Mouse (Mus musculus): ENCODE measurements around the gene Sema4a.

Sema4a gene

DNA sequence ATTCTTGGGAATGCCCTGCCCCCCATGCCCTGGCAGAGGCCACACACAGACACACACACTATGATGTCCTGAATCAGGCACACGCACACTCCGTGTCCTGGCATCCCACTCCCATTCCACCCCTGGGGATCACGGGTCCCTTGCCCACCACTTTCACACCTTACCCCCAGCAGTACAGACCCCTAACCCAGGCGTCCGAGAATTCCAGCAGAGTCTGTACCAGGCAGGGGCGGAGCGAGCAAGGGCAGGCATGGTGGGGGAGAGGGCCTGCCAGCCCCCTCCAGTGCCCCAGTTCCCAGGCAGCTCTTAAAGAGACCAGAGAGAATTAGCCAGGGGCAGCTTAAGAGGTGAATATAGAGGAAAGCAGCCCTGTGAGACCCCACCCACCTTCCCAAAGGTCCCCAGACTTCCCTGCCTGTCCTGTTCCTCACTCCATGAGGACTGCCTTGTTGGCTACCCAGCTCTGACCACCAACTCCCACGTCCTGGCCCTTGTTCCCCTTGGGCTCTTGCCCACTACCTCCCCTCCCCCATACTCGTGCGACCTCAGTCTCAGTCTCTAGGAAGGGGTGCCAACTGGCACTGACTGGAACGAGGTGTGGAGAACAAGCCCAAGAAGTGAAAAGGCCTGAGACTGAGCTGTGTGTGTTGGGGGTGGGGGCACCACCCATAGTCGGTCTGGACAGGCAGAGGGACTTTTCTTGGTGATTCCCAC is at the start of gene Sema4a:
Gene Sema4a, minus strand, starts transcription at position 200 of the 714 bp plus-strand sequence.
- no peak for DNase-seq

DNA sequence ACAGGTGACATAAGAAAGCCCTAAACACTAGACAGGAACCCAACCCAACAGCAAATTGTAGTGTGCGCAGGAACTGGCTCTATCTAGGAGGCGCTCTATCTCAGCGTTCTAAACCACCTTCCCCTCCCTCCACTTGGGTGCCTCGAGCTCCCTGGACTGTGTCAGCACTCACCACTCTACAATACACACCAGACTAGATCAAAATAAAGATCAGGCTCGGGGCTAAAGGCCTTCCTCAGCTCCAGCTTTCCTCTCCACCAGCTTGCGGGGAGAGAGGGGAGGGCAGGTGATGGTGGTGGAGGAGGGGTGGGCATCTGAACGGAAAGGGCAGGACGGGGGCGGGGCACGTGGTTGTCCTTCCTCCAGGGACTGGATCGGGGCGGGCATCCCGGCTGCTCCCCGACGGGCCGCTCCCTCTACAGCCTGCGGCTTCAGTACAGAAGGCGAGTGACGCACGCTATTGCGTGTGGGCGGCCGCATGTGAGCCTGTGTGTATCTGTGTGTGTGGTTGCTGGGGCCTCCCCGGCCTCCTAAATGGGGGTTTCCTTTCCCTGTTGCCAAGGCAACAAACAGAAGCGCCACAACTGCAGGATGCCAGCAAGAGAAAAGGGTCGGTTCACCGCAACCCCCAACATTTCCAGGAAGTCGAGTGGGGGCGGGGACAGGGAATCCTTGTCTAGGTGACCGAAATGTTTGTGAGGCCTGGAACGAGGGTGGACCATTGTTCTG is 48.9 kb upstream of the Sema4a start, which contains the start of gene Lmna:
Gene Lmna, minus strand, starts transcription at position 265 of the 729 bp plus-strand sequence.
- DNase-seq: peak; percentile 97

DNA sequence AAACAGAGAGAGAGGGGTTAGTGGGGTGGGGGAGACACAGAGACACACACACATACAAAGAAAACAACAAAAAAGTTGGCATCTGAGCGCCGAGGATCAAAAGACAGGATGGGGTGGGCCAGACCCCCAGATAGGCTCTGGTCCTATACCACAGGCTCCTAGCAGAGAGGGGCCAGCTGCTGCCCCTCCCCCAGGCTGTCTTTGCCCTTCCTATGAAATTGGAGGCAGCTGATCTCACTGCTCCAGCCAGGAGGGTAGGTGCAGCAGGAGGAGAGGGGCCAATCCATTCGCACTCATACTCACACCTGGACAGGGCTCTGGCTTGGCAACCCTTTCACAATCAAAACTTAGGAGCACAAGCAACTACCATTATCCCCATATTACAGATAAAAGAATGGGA is 48.3 kb upstream of the Sema4a start:
- peak; percentile 27 for DNase-seq

DNA sequence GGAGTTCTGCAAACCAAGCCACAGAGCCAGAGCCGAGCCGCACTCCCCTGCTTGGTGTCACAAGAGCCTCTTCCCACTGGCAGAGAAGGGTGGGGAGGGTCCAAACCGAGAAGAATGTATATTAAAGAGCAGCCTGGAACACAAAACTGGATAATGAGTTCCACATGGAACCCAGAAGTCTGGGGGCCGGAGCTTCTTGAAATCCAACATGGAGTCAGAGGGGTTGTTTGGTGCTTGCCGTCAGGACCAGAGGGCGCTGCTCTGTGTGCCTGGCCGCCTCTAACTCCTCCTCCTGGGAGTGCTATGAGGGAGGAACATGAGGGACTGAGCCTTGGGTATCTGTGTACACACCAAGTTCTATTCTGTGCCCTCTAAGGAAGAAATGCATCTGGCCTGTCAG is 44.8 kb upstream of the Sema4a start:
- DNase-seq: peak; percentile 11

DNA sequence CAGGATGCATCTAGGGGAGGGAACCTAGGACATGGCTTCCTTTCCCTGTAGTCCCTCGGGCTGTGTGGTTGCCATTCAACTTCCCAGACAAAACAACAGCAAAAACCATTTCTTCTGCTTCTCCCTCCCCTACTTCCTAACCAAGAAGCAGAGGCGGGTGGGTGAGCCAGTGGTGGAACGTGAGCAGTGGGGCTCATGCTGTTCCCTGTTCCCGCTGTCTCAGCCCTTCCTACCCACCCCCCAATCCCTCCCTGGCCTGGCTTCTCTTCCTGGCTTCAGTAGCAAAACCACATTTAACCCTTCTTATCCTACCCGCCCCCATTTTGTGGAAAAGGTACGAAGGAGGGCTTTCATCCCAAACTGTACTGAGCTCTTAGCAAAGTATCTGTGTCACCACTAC is 44.1 kb upstream of the Sema4a start:
- DNase-seq: no peak

DNA sequence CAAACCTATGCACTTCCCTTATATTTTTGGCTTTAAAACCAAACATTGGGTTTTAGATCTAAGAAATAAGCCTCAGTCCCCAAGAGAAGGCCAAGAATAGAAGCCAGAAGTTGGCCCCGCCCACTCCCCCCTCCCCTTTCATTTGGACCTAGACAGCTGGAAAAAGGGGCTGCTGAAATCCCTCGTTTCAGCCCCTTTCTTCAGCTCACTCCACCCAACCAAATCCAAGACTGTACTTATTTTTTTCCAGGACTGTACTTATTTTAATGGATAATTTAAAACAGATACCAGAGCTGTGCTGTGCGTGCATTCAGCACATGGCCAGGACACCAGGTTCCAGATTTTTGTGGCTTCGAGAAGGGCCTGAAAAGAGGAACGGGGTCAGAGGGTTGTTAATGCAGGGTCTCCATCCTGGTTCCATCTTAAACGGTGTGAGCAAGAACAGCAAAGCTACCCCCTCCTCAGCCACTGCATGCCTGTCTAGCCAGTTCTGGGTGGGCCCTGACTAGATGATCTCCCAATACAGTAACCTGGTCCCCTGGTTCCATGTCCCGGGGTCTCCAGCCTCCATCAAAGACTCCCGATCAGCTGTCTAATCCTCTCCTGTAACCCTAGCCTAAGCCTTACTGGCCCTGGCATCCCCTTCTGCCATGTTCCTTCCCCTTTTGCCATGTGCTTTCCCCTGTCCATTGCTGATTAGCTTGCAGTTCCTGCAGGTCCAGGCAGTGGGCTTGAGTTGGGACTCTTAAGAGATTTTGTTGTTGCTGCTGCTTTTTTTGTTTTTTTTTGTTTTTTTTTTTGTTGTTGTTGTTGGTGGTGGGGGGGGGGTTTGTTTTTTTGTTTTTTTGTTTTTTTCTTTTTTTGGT is 43.1 kb upstream of the Sema4a start:
- DNase-seq: no peak

DNA sequence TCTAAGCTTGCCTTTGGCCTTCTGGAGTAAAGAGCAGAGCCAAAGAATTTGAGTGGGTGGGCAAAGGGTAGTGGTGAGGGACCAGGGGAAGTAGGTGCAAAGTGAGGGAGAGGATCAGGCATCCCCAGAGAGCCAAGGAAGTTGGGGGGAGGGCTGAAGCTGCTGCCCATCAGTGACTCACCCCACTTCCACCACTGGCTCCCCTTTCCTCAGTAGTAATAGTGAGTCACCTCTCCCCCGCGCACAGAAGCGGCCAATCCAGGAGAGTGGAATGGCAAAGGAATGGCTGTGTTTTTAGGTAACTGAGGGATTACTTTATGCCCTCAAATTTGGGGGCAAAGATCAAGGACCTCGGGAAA is 42.5 kb upstream of the Sema4a start:
- no peak for DNase-seq

DNA sequence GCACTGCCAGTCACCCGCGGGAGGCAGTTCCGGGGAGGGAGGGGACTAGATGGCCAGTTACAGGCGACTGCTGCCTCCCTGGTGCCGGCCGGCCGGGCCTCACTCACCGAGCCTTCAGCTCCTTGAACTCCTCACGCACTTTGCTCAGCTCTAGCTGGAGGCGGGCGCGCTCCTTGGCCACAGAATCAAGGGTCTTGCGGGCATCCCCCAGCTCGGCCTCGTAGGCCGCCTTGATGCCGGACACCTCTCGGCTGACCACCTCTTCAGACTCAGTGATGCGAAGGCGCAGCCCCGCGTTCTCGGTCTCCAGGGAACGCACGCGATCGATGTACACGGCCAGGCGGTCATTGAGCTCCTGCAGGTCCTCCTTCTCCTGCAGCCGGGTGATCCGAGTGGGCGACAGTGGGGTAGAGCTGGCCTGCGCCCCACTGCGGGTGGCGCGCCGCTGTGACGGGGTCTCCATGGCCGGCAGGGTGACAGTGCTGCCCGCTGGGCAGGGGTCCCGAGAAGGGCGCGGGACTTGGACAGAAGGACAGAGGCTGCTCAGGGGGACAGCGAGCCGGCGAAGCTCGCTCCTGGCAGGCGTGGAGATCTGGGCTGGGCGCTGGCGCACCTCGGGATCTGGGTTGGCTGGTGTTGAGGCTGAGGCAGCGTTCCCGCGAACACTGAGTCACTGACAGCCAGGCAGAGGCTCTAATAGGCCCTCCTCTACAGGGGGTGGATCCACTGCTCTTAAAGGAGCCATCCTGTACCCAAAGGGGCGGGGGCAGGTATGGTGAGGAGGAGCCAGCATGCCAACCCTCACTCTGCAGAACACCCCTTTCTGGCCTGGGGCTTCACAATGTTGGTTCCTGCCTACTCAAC is 41.9 kb upstream of the Sema4a start:
- peak; percentile 91 for DNase-seq

DNA sequence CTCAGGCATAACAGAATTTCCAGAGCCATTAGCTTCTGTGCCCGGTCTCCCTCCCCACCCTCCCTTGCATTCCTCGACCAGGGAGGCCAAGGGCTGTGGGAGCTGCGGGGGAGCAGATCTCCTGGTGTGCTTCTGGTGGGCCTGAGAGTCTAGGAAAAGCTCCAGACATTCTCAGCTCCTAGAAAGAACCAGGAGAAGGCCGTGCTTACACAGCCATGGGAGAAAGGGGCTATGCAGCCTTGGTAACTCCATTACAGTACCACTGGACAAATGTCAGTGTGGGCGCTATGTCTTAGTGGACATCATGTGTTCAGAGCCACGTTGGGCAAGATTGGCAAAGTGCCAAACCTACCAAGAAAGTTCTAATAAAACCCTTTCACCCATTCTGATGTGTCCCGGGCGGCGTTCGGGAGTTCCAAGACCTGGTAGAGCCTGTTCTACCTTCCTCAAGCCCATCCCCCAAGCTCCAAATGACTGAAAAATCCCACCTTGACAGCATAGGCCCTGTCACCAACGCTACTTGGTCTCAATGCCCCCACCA is 41.1 kb upstream of the Sema4a start:
- DNase-seq: peak; percentile 62

DNA sequence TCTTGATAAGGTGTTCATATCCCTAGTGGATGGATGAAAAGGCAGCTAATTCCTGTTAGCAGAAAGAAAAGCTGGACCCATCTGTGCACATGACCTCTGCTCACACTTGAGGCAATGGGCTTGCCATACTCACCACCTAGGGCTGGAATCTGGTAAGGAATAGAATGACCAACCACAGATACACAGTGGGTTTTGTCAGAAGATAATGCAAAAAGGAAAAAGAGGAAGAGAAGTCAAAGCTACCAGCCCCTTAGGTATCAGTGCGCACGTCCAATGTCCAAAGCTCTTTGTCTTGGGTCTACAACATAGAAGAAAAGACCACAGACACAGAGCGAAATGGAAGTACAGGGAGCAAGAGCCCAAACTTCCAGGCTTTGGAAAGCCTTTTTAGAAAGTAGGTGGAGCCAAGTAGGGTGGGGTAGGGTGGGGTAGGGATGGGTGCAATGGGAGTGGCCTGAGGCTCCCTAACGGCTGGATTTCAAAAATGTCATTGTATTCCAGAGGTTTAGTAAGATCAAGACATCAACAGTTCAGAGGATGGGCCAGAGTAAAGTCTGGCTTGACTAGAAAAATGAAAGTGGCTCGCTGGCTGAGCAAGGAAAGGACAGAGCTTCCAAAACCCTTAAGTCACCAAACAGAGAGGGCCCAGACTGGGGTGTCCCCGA is 40.5 kb upstream of the Sema4a start:
- no peak for DNase-seq

DNA sequence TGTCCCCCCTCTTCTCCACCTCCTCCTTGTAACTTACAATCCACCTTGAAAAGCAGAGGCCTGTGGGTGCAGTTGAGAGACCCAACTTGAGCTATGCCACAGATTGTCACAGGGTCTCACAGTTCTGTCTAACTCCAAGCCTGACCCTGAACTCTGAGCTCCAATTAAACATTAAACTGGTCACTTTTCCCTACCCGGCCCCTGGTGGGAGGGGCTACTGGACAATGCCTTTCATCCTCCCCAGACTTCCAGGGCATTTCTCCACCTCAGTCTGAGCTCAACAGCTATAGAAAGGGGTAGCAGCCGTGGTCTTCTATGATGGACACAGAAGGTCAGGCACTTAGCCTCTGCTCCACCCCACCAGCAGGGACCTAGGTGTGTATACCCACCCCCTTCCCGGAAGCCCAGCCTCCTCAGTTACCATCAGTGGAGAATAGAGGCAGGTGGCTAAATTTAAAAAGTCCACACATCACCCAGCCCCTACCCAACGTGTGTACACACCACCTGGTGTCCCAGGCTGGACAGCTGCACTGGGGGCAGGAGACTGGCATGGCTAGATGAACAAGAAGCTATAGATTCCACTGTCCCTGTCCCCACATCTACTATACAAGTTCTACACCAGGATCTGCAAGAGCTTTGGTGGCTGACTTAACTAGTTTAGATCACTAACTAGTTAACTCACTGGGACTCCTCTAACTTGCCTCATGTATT is 39.8 kb upstream of the Sema4a start:
- peak; percentile 65 for DNase-seq

DNA sequence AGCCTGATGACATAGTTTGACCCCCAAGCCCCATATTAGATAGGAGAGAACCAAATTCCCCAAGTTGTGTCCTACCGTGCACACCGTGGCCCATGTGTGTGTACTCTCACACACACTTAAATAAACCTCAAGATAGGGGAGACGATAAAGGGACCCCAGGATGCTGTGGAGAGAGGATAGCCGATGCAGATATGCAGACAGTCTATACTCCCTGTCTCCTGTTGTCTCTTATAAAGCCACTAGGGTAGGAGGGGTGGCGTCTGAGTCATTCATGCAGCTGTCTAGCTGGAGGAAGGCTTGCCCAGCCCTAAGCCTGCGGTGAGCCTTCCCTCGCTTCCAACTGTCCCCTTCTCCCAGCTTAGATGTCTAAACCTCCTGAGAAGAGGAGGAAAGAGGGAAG is 39.1 kb upstream of the Sema4a start:
- DNase-seq: no peak

DNA sequence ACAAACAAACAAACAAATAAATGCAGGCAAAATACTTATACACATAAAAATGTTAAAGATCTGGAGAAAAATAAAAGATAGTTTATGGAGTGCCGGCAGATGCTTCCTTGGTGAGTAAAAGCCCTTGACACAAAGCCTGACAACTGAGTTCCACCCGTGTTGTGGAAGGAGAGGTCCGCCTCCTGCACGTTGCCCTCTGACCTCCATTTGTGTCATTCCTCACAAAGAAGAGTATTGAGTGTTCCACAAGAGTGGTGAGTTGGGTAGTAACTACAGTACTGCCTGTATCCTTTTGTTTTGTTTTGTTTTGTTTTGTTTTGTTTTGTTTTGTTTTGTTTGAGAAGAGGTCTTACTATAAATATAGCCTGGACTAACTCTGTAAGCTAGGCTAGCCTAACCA is 38.6 kb upstream of the Sema4a start:
- no peak for DNase-seq

DNA sequence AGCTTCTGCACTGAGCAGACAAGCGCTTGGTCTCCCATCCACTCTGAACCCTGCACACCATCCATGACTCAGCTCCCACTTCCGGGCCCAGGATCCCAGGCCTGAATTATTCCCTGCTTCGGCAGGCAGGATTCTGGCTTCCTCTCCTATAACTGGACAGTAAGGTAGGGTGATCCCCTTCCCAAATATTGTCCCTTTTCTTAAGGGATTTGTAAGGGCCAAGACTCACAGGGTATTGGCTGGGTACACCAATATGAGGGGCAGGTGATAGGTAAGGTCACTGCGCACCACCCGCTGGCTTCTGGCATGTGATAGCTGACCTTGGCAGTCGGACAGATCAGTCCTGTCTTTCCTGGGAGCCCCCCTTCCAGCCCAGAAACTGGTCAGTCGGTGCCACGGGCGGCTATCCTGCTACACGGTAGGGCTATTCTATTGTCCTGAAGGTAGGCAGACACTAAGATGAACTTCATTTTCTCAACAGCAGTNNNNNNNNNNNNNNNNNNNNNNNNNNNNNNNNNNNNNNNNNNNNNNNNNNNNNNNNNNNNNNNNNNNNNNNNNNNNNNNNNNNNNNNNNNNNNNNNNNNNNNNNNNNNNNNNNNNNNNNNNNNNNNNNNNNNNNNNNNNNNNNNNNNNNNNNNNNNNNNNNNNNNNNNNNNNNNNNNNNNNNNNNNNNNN is 34.9 kb upstream of the Sema4a start:
- peak; percentile 42 for DNase-seq

DNA sequence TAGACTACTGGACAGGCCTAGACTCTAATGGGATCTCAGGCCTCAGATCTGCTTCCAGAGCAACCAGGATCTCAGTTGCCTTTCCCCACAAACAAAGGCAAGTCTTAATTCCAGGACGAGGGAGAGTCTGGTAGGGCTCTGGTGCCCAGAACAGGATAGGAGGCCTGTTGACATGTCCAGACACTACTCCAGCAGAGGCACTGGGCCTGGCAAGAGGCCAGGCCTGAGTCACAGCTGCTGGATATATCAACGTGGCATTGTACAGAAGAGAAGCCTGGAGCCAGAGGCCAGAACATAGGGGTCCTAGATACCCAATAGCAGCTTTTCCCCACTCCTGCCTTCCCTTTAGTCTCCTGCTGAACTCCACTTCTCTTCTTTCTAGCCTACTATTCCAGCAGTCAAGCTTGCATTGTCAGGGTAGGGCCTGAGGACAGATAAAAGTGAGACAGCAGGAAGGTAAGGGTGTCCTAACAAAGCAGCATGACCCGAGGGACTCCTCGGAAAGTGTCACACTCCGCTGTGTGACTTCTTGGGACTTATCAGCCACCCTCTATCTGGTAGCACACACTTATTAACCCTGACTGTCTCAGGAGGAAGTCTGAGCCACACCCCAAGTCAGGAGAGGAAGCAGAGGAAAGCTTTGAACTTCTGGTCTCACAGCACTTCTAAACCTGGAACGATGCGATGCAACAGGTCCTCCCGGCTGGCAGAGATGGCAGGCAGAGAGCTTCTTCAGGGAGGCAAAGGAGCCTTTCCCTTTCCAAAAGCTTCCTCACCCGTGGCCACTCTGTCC is 34.0 kb upstream of the Sema4a start:
- DNase-seq: peak; percentile 65

DNA sequence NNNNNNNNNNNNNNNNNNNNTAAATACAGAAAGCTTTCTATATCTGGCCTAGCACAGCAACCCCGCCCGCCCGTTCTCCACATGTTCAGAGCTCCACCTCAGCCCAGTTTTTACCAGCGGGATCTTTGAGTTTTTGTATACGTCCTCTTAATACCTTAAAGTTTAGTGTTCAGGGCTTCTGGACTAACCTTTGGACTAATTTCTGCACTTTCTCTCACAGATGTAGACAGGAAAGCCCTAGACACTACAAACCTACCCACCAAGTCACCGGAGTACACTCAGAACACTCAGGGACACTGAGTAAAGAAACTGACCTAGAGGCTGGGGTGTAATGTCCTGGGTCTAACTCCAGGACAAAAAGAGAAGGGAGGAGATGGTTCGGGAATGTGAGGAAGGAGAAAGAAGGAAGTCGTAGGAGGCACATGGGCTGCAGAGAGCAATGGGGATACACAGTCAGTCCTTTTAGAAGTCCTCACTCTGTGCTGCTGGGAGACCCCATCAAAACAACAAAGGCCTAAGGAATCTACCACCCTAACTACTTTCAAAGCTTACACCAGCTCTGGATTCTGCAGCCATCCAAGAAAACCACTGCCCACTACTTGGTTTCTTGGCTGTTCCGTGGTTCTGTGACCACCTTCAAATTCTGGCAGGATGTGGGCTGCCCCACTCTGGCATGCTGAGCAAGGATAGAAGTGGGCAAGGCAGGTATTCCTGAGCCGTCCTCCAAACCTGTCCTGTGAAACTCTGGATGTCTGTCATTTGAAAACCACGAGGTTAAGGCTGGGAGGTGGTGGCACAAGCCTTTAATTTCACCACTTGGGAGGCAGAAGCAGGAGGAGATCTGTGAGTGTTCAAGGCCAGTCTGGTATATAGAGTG is 33.0 kb upstream of the Sema4a start:
- peak; percentile 23 for DNase-seq

DNA sequence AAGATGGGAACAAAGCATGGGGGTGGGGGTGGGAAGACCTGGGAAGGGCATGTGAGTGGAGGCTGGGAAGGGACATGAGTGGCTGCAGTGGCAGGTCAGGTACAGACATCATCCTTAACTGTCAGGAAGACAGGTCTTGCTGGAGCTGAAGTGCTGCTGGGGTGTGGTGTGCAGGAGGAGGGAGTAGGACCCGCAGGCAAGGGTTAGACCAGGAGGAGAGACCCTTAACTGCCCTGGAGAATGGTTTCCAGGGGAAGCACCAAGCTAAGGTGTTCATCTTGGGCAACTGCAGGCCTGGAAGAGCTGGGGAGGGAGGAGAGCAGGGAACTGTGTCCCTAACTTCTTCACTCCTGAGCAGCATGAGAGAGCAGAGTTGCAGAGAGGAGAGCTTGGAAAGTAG is 26.4 kb upstream of the Sema4a start:
- DNase-seq: no peak

DNA sequence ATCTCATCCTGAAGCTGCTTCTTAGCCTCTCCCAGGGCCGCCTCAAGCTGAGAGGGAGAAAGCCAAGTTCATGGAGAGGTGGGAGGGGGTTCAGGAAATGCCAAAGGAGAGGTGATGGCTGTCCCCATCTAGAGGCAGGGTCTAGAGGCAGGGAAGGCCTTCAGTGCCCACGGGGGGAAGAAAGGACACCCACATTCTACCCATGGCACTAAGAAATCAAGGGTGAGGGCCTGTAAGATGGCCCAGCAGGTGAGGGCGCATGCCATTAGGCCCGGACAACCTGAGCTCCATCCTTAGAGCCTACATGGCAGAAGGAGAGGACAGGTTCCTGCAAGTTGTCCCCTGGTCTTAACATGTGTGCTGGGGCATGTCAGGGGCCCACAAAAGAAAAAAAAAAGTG is 25.9 kb upstream of the Sema4a start:
- no peak for DNase-seq

DNA sequence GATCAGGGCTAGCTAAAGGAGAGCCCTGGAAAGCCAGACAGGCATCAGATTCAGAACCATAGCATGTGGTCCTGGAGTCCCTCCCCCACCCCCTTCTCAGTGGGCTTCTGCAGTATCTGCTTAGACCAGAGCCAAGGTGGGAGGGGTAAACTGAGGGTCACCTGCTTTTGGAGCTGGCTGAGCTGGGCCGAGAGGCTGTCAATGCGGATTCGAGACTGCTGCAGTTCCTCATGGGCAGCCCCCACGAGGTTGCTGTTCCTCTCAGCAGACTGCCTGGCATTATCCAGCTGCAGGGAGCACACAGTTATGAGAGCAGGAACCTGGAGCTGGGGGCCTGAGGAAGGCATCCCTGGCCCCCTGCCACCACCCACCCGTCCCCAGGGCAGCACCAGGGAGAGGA is 25.1 kb upstream of the Sema4a start:
- no peak for DNase-seq

Data from kidney, postnatal 10 days (tissue).